Mouse (Mus musculus) kidney, postnatal 14 days (tissue): ENCODE data around the gene Otud7b.

Experiments used
- DNase-seq: peaks from one replicate; pipeline ENCODE4 v3.0.0; 2022; ENCODE audit warnings: mixed read lengths

The Otud7b gene

DNA sequence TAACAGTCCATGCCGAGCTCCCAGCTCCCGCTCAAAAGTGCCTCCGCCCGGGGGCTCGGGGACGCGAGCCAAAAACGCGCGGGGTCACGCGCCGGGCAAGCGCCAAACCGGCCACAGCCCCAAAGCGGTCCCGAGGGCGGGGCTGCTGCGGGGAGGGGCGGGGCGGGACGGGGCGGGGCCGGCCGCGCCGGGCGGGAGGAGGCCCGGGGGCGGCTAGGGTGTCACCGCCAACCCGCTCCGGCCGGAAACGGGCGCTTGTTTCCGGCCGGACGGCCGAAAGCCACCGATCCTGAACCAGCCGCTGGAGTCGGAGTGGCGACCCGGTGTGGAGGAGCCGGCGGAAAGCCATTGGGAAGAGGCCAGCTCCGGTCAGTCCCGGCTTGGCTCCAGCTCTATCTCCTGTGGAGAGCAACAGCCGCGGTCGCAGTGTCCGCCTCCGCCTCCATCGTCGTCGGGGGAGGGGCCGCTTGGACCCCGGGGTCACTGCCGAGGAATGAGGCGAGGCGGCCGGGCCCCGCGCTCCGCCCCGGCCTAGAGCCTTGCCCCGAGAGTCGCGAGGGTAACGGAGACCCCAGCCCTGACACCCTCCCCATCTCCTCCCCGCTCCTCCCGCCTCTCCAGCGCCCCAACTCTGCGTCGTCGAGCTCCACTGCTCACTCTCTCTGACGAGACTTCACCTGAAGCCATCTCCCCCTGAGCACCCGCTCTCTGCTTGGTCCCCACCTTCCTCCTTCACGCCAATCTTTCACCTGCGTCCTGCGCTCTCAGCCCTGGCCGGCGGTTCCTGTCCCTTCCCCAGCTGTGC, at the start of gene Otud7b:
Gene Otud7b (plus strand): TSS at position 267 of the 805 bp plus-strand sequence.
- DNase-seq: peak; percentile 90

- DNase-seq: no peak
Measured at GRCm38 (mm10) chr3:96055294-96055693, 49.0 kb upstream of the Otud7b start.

GRCm38 (mm10) chr3:96056031-96056430, 48.3 kb upstream of the Otud7b start:
- no peak for DNase-seq

- DNase-seq: peak; percentile 90
Measured at GRCm38 (mm10) chr3:96057747-96058204, 46.6 kb upstream of the Otud7b start.

GRCm38 (mm10) chr3:96058231-96058896, 46.0 kb upstream of the Otud7b start, which contains the start of gene Vps45:
Vps45 (minus strand) TSS chr3:96058466.
- peak; percentile 81 for DNase-seq

- DNase-seq: no peak
Measured at GRCm38 (mm10) chr3:96060146-96060545, 44.2 kb upstream of the Otud7b start.

DNA sequence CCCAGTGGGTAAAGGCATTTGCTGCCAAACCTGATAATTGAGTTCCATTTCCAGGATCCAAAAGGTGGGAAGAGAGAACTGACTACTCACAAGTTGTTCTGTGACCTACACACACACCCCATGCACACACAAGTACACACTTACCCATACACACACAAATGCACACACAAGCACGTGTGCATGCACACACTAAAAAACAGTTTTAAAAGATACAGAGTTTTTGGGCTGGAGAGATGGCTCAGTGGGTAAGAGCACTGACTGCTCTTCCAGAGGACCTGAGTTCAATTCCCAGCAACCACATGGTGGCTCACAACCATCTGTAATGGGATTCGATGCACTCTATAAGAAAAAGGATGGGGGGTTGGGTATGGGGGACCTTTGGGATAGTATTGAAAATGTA, 41.0 kb upstream of the Otud7b start:
- no peak for DNase-seq

DNA sequence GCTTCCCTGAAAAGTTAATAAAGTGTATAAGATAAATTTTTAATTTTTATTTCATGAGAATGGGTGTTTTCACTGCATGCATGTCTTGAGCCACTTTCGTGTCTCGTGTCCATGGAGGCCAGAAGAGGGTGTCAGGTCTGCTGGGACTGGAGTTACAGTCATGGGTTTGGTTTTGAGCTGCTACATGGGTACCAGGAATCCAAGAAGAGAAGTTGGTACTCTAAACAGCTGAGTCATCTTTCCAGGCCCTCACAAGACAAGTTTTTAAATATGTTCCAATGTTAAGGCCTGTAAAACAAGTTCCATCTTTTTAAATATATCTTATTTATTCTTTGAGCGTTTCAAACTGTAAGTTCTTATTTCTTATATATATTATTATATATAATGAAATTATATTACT, 40.1 kb upstream of the Otud7b start:
- no peak for DNase-seq

GRCm38 (mm10) chr3:96065147-96065546, 39.2 kb upstream of the Otud7b start:
- no peak for DNase-seq

DNA sequence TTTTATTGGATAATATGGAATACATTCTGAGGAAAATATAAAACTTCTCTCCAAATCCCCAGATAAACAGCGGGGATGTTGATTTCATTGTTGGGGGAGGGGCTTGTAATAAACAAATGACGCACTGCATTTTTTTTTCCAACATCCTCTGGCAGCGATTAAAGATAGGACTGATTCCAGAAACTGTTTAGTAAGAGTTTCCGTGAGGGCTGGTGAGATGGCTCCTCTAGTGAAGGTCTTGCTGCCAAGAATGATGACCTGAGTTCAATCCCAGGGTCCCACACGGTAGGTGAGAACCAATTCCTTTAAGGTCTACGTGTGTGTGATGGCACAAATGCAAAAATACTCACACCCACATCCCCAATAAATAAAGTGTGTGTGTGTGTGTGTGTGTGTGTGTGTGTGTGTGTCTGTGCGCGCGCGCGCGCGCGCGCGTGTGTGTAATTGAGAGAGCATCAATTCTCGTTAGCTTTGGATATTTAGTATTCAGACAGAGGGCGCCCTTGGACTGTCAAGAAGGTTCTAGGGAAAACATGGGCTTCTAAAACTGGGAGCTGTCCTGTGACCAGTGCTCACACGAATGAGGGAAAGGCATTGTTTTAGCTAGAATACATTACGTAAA, 38.5 kb upstream of the Otud7b start:
- DNase-seq: peak; percentile 78

DNA sequence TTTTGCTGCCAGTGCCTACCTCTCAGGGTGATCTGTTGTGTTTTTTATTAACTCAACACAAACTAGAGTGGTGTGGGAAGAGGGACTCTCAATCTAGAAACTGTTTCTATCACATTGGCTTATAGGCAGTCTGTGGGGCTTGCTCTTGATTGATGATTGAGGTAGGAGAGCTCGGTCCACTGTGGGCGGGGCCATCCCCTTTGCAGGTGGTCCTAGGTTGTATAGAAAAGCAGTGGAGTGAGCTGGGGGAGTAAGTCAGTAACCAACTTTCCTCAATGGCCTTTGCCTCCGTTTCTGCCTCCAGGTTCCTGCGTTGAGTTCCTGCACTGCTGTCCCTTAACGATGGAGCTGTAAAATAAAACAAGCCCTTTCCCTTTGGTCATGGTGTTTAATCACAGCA, 37.6 kb upstream of the Otud7b start:
- no peak for DNase-seq

GRCm38 (mm10) chr3:96069046-96069445, 35.3 kb upstream of the Otud7b start:
- DNase-seq: no peak

GRCm38 (mm10) chr3:96069542-96069941, 34.8 kb upstream of the Otud7b start:
- no peak for DNase-seq

DNA sequence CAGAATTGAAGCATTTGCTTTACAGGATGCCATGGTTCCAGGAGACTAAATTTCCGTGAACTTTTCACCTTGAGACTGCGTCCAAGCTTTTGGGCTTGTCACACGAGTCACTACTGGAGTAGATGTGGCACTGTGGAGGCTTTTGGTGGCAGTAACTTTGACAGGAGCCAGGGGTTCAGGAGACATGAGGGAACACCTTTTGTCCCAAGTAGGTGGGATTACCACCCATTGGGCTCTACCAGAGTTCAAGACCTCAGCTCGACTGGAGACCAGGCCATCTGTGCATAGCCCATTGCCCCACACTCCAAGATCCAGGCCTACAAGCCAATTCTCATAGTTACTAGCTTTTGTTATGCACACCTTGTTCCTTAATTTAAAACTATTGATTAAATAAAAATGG, 34.1 kb upstream of the Otud7b start:
- DNase-seq: no peak

DNA sequence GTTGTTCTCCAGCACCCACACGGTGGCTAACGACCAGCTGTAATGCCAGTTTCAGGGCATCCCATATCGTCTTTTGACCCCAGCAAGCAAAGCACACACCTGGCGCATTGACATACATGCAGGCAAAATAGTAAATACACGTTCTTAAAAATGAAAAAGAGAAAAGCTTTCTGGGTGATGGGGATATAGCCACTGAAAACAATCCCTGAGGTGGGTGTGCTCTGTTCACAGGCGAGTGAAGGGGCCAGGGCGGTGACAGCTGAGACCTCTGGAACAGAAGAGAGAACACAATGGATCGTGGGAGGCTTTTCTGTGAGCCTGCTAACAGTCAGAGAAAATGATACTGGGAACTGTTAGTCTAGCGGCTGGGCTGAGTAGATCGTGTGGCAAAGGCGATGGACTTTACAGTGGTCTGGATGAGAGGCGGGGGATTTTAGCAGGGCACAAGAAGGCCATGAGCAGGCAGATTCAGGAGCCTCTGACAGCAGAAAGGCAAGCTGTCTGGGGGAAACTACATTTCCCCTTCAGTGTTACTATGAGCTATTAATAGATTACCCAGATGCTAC, 31.3 kb upstream of the Otud7b start:
- DNase-seq: no peak

GRCm38 (mm10) chr3:96078066-96078465, 26.3 kb upstream of the Otud7b start:
- DNase-seq: no peak

GRCm38 (mm10) chr3:96078711-96079110, 25.6 kb upstream of the Otud7b start:
- no peak for DNase-seq

GRCm38 (mm10) chr3:96081006-96081405, 23.3 kb upstream of the Otud7b start:
- peak; percentile 41 for DNase-seq

GRCm38 (mm10) chr3:96081650-96082049, 22.7 kb upstream of the Otud7b start:
- DNase-seq: no peak

GRCm38 (mm10) chr3:96082100-96082499, 22.2 kb upstream of the Otud7b start:
- no peak for DNase-seq

DNA sequence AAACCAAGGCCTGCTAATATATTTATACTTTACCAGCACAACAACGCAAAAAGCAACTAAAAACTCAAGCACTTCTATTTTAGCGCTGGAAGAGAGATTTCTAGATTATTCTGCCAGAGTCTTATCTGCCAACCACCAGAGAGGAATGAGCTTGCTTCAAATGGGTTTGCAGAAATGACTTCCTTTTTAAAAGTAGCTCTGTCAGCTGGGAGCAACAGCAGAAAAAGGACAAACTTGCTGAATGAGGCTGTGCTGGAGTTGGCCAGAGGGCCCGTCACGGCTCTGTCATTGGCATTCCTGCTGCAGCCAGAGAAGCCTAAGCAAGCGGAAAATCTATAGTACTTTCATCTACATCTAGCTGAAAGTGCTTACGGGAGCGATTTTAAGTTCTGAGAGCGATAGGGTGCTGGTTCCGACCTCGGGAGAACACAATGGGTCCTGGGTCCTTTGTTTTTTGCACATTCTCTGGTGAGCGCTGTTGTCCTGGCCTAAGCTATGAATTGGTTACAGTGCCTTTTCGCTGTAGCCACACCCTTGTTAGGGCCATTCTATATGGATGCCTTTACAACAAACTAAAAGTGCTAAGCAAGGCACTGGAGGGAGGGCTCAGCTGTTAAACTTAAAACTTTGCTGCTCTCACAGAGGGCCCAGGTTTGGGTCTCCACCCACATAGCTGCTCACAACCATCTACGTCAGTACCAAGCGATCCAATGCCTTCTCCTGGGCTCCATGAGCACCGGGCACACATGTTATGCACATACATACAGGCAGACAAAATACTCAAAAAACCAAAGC, 21.4 kb upstream of the Otud7b start:
- no peak for DNase-seq

DNA sequence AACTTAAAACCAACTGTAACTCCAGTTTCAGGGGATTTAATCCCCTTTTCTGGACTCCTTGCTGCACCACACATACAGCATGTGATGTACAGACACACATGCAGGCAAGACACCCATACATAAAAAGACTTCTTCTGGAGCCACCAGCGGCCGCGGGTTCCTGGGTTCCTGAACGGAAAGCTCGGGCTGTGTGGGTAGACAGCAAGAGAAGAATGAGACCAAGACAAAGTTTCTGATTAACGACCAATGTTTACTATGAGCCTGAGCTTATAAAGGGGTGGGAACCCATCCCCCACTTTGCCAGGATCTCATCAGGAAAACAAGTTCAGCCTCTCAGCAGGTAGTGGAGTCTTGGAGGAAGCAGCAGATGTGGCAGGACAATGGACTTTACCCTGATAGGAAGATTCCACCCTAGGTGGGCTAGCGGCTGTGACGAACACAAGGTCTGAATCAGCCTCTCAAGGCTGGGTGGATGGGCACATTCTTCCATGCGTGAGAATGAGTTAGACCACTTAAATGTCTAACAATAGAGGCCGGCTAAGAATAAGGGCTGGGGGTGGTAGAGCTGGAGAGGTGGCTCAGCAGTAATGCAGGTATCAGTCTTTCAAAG, 20.1 kb upstream of the Otud7b start:
- DNase-seq: no peak
